Mouse (Mus musculus) heart, adult 10 weeks (tissue): ENCODE data around the gene Trim72. TPM values are rescaled to one million over a fixed set of nuclear protein-coding genes. Genes with fewer than 3 reads are reported as not detected.

ENCODE experiments used
- polyA plus RNA-seq: library from polyadenylated mRNA; stranded (reverse); fragments of 350-450 nt; fragmentation: Illumina TruSeq; extraction: RNeasy Lipid Tissue Mini Kit (QIAGEN cat#74804); gene quantifications from one replicate; pipeline ENCODE4 v1.2.3, GENCODE M21; 2014; ENCODE audit warnings: low read depth, low replicate concordance

The Trim72 gene
- polyA plus RNA-seq = 255 TPM

GRCm38 (mm10) chr7:128003688-128004087, at the start of gene Trim72:
Trim72 (plus strand) TSS chr7:128003949.

GRCm38 (mm10) chr7:127967004-127967921, 36.5 kb upstream of the Trim72 start, which contains the start of gene Fus:
Fus (plus strand) TSS chr7:127967457.

GRCm38 (mm10) chr7:127993341-127993977, 10.3 kb upstream of the Trim72 start, which contains the start of gene Pycard:
Pycard (minus strand) TSS chr7:127993867.

Other genes with a start within 250 kb of the Trim72 start
- gene Orai3, start 234.1 kb upstream of the Trim72 start, polyA plus RNA-seq = 27.5 TPM
- gene Setd1a, start 227.3 kb upstream of the Trim72 start, polyA plus RNA-seq = 13.0 TPM
- gene Gm49388, start 218.3 kb upstream of the Trim72 start, polyA plus RNA-seq = not detected
- 31.7 TPM for gene Hsd3b7, start 203.3 kb upstream of the Trim72 start, polyA plus RNA-seq
- 107 TPM for gene Stx4a, start 179.7 kb upstream of the Trim72 start, polyA plus RNA-seq
- gene Stx1b, start 179.4 kb upstream of the Trim72 start, polyA plus RNA-seq = 1.1 TPM
- 12.2 TPM for gene Zfp646, start 127.7 kb upstream of the Trim72 start, polyA plus RNA-seq
- gene Zfp668, start 127.1 kb upstream of the Trim72 start, polyA plus RNA-seq = 3.6 TPM
- 2.9 TPM for gene Prss53, start 113.0 kb upstream of the Trim72 start, polyA plus RNA-seq
- not detected for gene Gm21974, start 108.5 kb upstream of the Trim72 start, polyA plus RNA-seq
- 36.8 TPM for gene Vkorc1, start 108.3 kb upstream of the Trim72 start, polyA plus RNA-seq
- 90.4 TPM for gene Bckdk, start 99.9 kb upstream of the Trim72 start, polyA plus RNA-seq
- 23.7 TPM for gene Kat8, start 91.4 kb upstream of the Trim72 start, polyA plus RNA-seq
- not detected for gene Prss8, start 73.8 kb upstream of the Trim72 start, polyA plus RNA-seq
- 16.2 TPM for gene Prss36, start 57.2 kb upstream of the Trim72 start, polyA plus RNA-seq
- gene Fus, start 36.5 kb upstream of the Trim72 start, polyA plus RNA-seq = 387 TPM
- gene Pycard, start 10.1 kb upstream of the Trim72 start, polyA plus RNA-seq = 15.1 TPM
- 2.3 TPM for gene Itgam, start 58.7 kb downstream of the Trim72 start, polyA plus RNA-seq
- not detected for gene Gm49368, start 58.7 kb downstream of the Trim72 start, polyA plus RNA-seq
- 0.13 TPM for gene Itgax, start 125.6 kb downstream of the Trim72 start, polyA plus RNA-seq
- not detected for gene Itgad, start 150.4 kb downstream of the Trim72 start, polyA plus RNA-seq
- 3,732 TPM for gene Cox6a2, start 202.4 kb downstream of the Trim72 start, polyA plus RNA-seq
- 6.0 TPM for gene Armc5, start 233.4 kb downstream of the Trim72 start, polyA plus RNA-seq
- gene 9130023H24Rik, start 234.1 kb downstream of the Trim72 start, polyA plus RNA-seq = 1.8 TPM
- 23.0 TPM for gene Tgfb1i1, start 242.9 kb downstream of the Trim72 start, polyA plus RNA-seq